Mouse (Mus musculus): ENCODE results near the gene B4gat1.
A peak's percentile ranks its signal among the peaks of the same experiment; 100 is the strongest.

The B4gat1 gene

DNA sequence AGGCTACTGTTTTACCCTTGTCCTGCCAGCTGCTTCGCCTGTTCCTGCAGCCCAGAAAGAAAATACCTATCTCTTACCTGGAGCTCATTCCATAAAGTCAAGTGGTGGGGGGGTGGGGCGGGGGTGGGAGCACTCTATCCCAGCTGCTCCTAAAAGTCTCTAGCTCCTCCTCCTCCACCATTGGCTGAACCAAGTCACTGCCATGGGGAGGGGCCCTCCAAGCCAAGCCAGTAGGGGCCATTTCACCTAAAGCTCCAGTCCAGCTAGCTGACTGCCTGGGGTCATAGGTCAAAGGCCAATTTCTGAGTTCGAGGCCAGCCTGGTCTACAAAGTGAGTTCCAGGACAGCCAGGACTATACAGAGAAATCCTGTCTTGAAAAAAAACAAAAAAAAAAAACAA is 5.9 kb upstream of the B4gat1 start:
- DNase-seq (ENCODE audit: low spot score in 2 of 2), result no peak

DNA sequence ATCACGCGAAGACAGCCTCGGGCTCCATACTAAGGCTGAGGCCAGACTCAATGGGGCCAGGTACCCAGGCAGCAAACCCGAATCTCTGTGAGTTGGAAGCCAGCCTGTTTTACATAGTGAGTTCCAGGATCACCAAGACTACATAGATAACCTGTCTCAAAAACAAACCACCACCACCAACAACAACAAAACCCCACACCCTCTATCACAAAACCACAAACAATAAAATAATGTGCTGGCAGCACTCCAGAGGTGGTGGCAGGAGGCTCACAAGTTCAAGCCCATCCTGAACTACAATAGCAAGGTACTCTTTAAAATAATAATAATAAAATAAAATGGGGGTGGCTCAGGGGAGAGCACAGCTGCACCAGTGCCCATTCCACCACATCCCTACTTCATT is 2.0 kb upstream of the B4gat1 start:
- no peak for DNase-seq (ENCODE audit: low spot score in 2 of 2)

DNA sequence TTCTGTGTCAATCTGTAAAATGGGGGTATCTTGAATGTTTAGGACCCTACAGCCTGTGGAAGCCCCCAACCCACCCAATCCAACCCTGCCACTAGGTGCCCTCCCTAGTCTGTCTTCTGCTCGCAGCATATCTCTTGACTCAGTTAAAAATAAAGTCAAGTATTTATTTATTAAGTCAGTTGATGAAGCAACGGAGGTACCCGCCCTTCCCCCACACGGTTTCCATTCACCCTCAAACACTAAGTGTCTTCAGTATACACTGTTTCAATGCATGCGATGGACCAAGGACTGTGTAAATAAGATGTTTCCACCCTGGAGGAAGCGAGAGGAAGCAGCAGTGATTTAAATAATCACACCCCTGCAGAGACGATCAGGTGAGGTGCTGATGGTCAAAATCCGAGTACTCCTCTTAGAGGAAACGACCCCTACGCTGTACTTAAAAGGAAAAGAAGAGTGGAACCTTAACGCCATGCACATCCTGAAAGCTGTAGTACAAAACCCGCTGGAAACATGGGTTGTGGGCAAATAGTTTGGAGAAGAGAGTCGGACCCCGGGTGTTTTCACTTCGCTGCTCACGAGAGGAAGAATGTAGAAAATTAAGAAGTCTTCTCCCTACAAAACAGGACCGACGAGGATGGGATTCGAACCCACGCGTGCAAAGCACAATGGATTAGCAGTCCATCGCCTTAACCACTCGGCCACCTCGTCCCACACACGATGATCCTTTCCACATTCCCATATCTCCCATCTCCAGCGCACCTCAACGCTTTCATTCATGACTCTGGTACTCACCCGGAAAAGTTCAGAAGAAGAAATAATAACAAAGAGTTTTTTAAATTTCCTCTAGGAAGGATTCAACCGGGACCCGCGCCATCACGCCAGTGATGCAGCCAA is 701 bp upstream of the B4gat1 start:
- peak; percentile 55 to 79 for DNase-seq (ENCODE audit: low spot score in 2 of 2)

DNA sequence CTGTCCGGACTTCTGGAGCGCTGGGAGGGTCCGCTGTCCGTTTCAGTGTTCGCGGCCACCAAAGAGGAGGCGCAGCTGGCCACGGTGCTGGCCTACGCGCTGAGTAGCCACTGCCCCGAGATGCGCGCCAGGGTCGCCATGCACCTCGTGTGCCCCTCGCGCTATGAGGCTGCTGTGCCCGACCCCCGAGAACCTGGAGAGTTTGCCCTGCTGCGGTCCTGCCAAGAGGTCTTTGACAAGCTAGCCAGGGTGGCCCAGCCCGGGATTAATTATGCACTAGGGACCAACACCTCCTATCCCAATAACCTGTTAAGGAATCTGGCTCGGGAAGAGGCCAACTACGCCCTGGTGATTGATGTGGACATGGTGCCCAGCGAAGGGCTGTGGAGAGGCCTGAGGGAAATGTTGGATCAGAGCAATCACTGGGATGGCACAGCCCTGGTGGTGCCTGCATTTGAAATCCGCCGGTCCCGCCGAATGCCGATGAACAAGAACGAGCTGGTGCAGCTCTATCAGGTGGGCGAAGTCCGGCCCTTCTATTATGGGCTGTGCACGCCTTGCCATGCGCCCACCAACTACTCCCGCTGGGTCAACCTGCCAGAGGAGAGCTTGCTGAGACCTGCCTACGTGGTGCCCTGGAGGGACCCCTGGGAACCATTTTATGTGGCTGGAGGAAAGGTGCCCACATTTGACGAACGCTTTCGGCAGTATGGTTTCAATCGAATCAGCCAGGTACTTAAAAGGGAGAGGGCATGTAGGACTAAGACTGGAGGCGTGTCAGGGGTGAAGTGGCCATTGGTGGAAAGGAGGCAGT is 882 bp downstream of the B4gat1 start:
- no peak for DNase-seq (ENCODE audit: low spot score in 2 of 2)

DNA sequence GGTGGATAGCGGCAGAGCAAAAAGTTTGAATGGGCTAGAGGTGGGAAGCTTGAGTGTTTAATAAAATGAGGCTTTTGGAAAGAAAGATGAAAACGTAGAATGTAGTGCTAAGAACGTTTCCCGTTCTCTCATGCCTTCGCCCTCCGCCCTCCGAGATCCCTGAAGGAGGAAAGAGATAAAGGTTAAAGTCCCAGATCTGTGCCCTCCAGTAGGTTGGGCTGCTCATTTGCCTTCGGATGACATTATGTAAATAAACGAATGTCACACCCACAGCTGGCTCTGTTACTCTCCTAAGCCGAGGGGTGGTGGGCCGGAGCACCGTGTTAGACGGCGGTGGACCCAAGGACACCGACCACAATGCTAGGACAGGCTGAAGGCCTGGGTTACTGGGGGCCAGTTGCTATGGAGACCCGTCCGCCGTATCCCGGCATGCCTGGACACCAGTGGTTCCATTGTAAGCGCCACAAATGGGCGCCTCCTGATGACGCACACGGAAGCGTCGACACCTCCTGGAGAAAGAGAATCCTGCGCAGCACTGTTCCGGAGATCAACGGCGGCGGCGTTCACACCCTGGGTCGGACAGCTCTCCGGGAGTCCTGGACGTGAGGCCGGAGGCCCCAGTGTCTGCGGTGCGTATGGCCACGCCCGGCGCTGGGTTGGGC is 2.4 kb downstream of the B4gat1 start, which contains the start of gene Brms1:
Gene Brms1, plus strand, starts transcription at position 493 of the 662 bp plus-strand sequence.
- peak; percentile 86 to 92 for DNase-seq (ENCODE audit: low spot score in 2 of 2)

DNA sequence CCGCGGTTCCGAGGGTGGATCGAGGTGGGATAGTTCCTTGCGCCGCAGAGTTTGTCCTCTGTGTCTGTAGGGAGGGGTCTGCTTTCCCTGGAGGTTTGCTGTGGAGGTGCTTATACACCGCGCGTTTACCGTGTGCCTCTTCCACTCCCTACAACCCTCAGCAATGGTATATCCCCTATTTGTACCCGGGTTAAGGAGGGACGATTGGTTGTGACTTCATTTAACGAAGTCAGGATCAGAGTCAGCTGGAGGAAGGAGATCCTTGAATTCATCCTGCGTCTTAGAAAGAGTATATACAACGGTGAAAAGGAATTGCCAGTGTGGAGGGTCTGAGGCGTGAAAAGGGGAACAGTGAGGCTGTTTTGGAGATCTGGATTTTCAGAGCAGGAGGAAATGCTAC is 3.0 kb downstream of the B4gat1 start:
- DNase-seq (ENCODE audit: low spot score in 2 of 2), result no peak

DNA sequence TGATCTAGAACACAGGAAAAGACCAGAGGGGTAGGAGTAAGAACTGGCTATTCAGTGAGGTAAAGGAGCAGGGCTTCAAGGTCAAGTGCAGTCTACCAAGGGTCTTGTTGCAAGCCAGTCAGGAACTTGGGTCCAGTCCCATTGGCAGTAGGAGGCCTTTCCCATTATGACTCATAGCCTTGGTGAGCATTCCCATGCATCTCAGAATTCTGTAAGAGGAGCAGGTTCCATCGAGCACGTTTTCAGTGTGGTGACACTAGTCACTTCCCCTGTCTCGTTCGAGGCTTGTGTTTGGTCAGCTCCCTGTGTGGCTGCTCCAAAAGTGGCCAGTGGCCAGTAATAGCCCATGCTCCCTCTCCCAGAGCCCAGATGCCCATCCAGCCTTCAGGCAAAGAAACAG is 6.9 kb downstream of the B4gat1 start:
- DNase-seq (ENCODE audit: low spot score in 2 of 2), result no peak

DNA sequence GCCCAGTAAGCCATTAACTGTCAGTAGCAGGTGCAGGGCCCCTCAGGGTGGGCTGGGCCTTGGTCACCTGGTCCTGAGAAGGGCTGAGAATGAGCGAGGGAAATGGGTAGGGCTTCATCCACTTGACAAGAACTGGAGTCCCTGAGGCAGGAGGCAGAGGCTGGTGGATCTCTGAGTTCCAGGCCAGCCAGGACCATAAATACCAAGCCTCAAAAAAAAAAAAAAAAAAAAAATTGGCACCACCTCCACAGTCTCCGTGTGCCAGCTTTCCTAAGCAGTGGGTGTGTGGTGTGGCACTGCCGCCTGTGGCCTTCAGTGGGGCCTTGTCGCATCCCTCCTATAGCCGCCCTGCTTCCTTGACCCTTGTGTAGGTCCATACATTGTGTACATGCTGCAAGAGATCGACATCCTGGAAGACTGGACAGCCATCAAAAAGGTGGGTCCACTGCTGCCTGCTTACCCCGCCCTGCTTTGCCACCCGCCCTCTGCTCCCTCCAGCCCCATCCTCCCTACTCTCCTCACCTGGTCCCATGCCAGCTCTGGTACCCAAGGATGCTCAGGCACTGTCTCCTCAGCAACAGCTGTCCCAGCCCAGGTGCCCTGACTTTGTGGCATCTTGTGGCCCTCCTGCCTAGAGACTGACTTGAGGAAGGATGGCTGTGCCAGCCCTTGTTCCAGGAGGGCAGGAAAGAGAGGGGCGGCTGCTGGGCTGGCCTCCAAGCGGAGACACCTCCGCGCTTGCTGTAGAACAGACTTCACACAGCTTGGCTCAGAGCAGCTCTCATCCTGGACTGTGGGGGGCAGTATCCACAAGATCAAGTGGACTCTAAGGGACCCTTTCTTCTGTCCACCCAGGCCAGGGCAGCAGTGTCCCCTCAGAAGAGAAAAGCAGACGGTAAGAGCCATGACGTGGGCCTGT is 9.8 kb downstream of the B4gat1 start:
- no peak for DNase-seq (ENCODE audit: low spot score in 2 of 2)

DNA sequence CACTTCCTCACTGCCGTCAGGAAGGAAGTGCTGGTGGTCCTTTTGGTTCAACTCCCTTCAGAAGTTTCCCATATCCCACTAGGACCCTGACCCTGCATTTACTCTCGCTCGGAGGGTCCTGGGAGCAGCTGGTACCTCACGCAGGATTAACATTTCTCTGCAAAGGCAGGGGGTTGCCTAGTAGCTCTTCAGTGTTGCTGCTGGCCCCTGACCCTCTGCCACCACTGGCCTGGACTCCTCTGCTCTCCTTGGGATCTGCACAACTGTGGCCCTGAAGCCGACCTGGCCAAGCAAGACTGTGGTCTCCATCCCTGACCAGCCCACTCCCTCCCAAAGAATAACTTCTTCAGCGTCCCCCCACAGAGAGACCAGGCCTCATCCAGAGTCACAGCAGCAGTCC is 10.7 kb downstream of the B4gat1 start:
- no peak for DNase-seq (ENCODE audit: low spot score in 2 of 2)

DNA sequence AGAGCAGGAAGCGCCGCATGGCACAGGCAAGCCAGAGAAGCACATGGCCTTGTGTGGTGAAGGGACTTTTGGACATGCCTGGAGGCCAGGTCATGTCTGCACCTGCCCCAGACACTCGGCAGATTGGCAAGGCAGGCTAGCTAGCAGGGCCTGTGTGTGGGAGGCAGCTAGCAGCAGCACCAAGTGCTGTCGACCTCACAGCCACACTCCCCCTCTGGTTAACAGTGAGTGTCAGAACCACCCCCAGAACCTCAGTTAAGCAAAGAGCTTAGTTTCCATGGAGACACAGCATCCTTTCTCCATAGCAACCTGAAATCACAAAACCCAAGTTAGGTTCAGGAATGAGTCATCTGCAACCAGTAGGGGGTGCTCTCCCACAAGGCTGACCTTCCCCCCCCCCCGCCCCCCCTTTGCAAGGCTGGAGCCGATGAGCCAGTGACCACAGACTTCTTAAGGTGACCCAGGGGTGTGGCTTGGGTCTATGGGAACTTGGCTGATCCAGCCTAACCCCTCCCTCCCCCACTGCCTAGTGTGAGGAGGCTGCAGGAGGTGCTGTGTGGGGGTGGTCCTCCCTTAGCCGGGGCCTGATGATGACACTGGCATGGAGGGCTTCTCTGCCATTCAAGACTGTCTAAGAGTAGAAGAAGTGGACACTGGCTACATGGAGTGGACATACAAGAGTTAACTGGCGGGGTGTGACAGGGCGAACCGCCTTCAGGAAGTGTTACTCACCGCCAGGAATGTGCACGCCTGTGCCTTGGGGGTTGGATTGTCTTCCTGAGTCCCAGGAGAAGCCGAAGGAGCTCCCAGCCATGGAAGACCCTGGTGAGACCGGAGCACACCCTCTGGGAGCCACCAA is 11.7 kb downstream of the B4gat1 start, which contains the start of gene Rin1:
Gene Rin1, plus strand, starts transcription at position 435 of the 859 bp plus-strand sequence.
- peak; percentile 54 to 78 for DNase-seq (ENCODE audit: low spot score in 2 of 2)

DNA sequence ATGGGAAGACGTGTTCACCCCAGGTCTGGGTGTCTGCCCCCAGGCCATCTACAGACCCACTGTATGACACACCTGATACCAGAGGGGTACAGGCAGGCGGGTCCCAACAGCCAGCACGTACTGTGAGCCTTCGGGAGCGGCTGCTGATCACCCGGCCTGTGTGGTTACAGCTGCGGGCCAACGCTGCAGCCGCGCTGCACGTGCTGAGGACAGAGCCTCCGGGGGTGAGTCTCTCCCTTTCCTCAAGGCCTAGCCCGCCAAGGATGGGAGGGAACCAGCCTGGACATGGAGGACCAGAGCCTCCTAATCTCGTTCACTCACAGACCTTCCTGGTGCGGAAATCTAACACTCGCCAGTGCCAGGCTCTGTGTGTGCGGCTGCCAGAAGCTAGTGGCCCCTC is 12.4 kb downstream of the B4gat1 start:
- peak in 1 of 2 experiments; percentile 23 for DNase-seq (ENCODE audit: low spot score in 2 of 2)

DNA sequence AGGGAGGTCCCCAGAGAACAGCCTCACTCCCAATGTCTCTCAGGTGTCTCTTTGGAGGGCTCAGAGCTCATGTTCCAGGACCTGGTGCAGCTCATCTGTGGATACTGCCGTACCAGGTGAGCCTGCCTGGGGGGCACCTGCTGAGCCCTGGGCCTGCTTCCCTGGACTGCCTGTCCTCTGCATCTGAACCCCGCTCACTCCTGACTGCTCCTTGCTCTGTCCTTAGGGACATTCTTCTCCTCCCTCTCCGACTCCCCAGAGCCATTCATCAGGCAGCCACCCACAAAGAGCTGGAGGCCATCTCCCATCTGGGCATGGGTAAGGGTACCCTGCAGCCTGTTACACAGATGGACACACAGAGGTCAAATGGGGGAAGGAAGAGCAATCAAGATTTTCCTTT is 12.9 kb downstream of the B4gat1 start:
- DNase-seq (ENCODE audit: low spot score in 2 of 2), result peak in 1 of 2 experiments; percentile 6

DNA sequence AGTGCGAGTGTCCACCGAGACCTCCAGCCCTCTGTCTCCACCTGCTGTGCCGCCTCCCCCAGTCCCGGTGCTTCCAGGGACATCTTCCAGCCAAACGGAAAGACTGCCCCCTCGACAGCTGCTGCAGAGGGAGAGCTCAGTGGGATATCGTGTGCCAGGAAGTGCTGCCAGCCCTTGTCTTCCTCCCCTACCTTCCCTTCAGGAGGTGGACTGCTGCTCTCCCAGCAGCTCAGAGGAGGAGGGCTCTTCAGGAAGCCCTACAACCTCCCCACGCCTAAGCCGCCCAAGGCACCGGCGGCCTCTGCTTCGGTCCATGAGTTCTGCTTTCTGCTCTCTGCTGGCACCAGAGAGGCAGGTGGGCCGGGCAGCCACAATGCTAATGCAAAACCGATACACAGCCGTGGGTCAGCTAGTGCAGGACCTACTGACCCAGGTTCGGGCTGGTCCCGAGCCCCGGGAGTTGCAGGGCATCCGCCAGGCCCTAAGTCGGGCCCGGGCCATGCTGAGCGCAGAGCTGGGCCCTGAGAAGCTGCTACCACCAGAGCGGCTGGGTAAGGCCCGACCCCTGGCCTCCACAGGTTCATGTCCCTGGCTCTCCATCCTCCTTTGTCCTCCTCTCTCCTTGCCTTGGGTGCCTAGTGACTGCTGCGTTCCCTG is 13.7 kb downstream of the B4gat1 start:
- no peak for DNase-seq (ENCODE audit: low spot score in 2 of 2)

DNA sequence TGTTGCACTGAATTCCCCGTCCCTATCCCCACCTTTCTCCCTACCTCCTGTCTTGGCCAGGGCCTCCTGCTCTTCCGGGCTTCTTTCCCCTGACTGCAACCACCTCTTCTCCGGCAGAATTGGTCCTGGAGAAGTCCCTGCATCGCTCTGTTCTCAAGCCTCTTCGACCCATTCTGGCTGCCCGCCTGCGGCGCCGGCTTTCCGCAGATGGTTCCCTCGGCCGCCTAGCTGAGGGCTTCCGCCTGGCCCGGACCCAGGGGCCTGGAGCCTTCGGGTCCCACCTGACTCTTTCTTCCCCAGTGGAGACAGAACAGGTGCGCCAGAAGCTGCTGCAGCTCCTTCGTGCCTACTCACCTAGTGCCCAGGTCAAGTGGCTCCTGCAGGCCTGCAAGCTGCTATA is 14.2 kb downstream of the B4gat1 start:
- DNase-seq (ENCODE audit: low spot score in 2 of 2), result no peak

DNA sequence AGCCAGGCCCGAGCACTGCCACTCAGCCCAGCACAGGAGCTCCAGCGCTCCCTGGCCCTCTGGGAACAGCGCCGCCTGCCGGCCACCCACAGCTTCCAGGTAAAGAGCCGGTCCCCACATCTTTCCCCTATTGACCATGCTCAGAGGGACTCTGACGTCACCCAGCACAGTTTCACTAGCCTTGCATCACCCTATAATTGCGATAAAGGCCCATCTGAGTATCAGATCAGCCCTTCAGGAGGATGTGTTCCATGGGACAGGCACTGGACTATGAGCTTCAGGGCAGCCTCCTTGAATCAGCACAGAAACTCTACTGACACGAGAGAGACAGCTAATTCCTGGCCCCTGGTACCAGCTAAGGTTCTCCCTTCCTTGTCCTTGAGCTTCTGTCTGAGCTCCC is 15.3 kb downstream of the B4gat1 start:
- no peak for DNase-seq (ENCODE audit: low spot score in 2 of 2)

DNA sequence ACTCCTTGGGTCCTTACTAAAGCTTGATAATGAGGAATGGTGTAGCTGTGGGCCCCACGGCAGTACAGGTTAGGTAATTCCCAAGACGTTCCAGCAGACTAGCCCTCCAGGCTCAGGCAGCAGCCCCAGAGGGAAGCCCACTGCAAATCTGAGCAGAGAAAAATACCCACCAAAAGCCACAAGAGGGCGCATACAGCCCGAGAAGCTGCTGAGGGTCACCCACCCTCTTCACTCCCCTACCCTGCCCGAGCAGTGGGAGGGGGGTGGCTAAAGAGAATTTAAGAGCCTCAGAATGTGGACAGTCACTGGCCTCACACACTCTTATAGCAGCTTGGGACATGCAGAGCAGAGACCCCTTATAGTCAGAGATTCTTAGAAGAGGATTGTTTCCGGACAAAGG is 17.6 kb downstream of the B4gat1 start:
- DNase-seq (ENCODE audit: low spot score in 2 of 2), result no peak

DNA sequence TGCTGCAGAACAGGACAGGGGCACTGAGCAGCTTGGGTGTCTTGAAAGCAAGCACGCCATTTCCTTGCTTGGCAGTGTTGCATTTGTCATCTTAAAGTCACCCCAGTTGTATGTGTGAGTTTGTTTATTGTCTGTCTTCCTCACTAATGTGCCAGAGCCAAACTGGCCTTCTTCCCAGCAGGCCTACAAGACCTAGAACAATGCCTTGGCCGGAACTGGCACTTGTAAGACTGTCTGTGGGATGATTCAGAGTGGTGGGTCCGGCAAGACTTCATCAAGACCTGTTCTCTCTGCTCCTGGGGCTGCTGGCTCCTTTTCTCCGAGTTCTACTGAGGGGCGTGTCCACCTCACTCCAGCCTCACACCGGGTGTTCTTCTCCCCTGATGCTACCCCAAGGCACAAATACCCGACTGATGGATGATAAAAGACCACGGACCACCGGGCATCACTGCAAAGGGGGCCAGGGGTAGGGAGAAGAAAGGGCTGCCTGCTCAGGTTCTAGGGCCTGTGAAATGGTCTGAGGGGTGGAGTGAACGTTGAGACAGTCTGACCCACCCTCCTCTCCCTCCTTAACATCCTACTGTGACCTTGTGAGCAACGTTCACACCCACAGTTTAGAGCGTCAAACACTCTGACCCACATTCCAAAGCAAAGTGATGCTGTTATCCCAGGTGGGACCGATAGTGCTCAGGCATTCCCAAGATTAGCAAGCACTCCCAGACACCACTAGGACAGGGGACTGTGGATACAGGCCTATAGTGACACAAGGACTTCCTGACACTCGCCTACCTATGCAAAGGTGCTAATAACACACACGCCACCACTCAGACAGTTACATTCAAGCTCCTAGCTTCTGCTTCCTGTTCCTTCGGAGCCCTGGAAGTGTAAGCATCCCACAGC is 19.5 kb downstream of the B4gat1 start:
- DNase-seq (ENCODE audit: low spot score in 2 of 2), result no peak

All from frontal cortex, postnatal 10 days (tissue).